Mouse (Mus musculus): ENCODE results near the gene Asic1. TPM values are rescaled to one million over a fixed set of nuclear protein-coding genes. Genes with fewer than 3 reads are reported as not detected.

Asic1 gene
- polyA plus RNA-seq (2012; rRNA removed): 0.18 and 0.19 TPM in 2 replicates

DNA sequence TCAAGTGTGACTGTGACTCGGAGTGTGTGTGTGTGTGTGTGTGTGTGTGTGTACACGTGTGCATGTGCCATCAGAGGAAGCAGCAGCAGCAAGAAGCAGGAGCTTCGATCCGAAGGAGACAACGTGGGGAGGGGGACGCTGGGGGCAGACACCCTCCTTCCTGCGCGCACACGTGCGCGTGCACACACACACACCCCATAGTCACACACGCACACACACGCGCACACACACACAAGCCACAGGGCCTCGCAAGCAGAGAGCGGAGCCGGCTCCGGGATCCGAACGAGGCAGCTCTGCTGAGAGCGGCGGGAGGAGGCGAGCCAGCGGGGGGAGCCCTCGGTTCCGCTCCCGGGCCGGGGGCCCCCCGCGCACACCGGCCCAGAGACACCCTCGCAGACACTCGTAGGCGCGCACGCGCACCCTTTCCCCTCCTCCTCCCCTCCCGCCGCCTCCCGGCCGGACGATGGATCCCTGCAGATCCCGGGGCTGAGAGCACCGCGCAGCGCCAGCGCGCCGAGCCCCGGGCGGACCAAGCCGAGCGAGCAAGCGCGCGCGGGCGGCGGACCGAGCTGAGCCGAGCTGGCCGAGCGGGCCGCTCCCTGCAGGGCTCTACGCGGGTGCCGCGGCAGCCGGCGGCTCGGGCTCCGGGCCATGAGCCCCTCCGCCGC lies at the start of gene Asic1:
Gene Asic1, plus strand, starts transcription at position 215 of the 668 bp plus-strand sequence.
- WGBS: 4% methylated on average over 69 of the region's 74 CpGs
- peaks cover 4% of the 10 kb centered on the region for H3K4me1 ChIP-seq (ENCODE audit: control insufficient read depth, insufficient read depth, low read length)
- peak within 1 kb of the TSS; percentile 24 for H3K4me3 ChIP-seq (replicated peaks; ENCODE audit: extremely low read depth, low read depth, low read length)
- no peak for TF ChIP-seq CTCF (IDR thresholded peaks at IDR 0.05; ENCODE audit: insufficient read depth, low read length)
- no peak for TF ChIP-seq POLR2A (IDR thresholded peaks at IDR 0.05; ENCODE audit: borderline replicate concordance, extremely low read depth, low read depth, low read length)
- DNase-seq: peak; percentile 58

- no peak for TF ChIP-seq CTCF (IDR thresholded peaks at IDR 0.05; ENCODE audit: insufficient read depth, low read length)
- TF ChIP-seq POLR2A (IDR thresholded peaks at IDR 0.05; ENCODE audit: borderline replicate concordance, extremely low read depth, low read depth, low read length): no peak
- no peak for DNase-seq
- 79% methylated on average over 11 of the region's 11 CpGs for WGBS
- no peaks in the 10 kb centered on the region for H3K4me1 ChIP-seq (ENCODE audit: control insufficient read depth, insufficient read depth, low read length)
- no peak overlapping the region for H3K4me3 ChIP-seq (replicated peaks; ENCODE audit: extremely low read depth, low read depth, low read length)
These were observed 48.1 kb upstream of the Asic1 start for GRCm38 (mm10) chr15:99622063-99622462.

DNA sequence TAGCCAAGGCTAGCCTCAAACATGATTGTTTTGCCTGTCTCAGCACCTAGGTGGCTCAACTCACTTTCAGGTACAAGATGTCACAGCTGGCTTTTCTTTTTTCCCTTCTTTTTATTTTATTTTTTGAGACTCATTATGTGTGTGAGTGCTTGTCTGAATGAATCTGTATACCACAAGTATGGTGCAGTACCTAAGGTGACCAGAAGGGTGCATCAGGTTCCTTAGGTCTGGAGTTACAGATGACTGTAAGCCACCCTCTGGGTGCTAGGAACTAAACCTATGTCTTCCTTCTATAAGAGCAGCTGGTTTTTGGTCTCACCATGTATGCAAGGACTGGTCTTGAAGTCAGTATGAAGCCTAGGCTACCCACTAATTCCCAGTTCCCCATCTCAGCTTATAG lies 38.5 kb upstream of the Asic1 start:
- TF ChIP-seq CTCF (IDR thresholded peaks at IDR 0.05; ENCODE audit: insufficient read depth, low read length) (no peak), POLR2A (IDR thresholded peaks at IDR 0.05; ENCODE audit: borderline replicate concordance, extremely low read depth, low read depth, low read length) (no peak)
- no peak overlapping the region for H3K4me3 ChIP-seq (replicated peaks; ENCODE audit: extremely low read depth, low read depth, low read length)
- no peak for DNase-seq
- H3K4me1 ChIP-seq (ENCODE audit: control insufficient read depth, insufficient read depth, low read length): no peaks in the 10 kb centered on the region

- no peaks in the 10 kb centered on the region for H3K4me1 ChIP-seq (ENCODE audit: control insufficient read depth, insufficient read depth, low read length)
- TF ChIP-seq CTCF (IDR thresholded peaks at IDR 0.05; ENCODE audit: insufficient read depth, low read length) (no peak), POLR2A (IDR thresholded peaks at IDR 0.05; ENCODE audit: borderline replicate concordance, extremely low read depth, low read depth, low read length) (no peak)
- no peak for DNase-seq
- H3K4me3 ChIP-seq (replicated peaks; ENCODE audit: extremely low read depth, low read depth, low read length): no peak overlapping the region
- 86% methylated on average over 7 of the region's 7 CpGs for WGBS
These were observed 35.5 kb upstream of the Asic1 start for GRCm38 (mm10) chr15:99634702-99635101.

- WGBS: 84% methylated on average over 12 of the region's 12 CpGs
- H3K4me3 ChIP-seq (replicated peaks; ENCODE audit: extremely low read depth, low read depth, low read length): no peak overlapping the region
- H3K4me1 ChIP-seq (ENCODE audit: control insufficient read depth, insufficient read depth, low read length): no peaks in the 10 kb centered on the region
- DNase-seq: no peak
- no peak for TF ChIP-seq CTCF (IDR thresholded peaks at IDR 0.05; ENCODE audit: insufficient read depth, low read length)
- TF ChIP-seq POLR2A (IDR thresholded peaks at IDR 0.05; ENCODE audit: borderline replicate concordance, extremely low read depth, low read depth, low read length): no peak
These were observed 32.6 kb upstream of the Asic1 start for GRCm38 (mm10) chr15:99637405-99638123.

DNA sequence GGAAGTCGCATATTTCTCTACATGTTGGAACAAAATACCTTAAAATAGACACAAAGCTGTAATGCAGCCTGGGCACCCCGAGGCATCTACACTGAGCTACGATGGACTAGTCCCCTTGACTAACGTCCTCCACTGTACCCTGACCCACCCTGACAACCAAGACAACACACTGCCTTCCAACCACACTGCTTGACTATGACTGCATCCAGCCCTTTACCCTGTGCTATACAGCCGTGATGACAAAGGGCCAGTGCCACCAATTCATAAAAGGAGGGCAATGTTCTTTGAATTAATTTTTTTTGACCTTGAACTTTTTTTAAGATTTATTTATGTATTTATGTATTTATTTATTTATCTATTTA lies 32.1 kb upstream of the Asic1 start:
- Histone ChIP-seq H3K4me1 (ENCODE audit: control insufficient read depth, insufficient read depth, low read length) (no peaks in the 10 kb centered on the region), H3K4me3 (replicated peaks; ENCODE audit: extremely low read depth, low read depth, low read length) (no peak overlapping the region)
- 93% methylated on average over 5 of the region's 5 CpGs for WGBS
- TF ChIP-seq CTCF (IDR thresholded peaks at IDR 0.05; ENCODE audit: insufficient read depth, low read length) (no peak), POLR2A (IDR thresholded peaks at IDR 0.05; ENCODE audit: borderline replicate concordance, extremely low read depth, low read depth, low read length) (no peak)
- no peak for DNase-seq

DNA sequence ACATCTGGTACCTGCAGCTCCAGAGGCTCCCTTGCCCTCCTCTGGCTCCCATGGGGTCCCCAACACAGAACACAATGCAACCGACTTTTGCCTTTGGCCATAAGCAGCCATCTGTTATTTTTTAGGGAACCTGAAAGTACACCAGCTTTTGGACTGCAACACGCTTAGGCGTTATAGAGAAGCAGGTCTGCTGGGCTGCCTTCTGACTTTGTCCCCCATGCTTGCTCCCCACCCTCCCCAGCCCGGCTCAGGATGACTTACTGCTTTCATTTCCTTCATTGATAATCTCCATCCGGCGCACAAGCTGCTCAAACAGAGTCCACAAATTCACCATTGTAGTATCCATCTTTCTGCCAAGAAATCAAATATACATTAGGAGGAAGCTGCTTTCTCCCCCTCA lies 27.5 kb upstream of the Asic1 start:
- 71% methylated on average over 6 of the region's 6 CpGs for WGBS
- DNase-seq: no peak
- no peak overlapping the region for H3K4me3 ChIP-seq (replicated peaks; ENCODE audit: extremely low read depth, low read depth, low read length)
- no peak for TF ChIP-seq POLR2A (IDR thresholded peaks at IDR 0.05; ENCODE audit: borderline replicate concordance, extremely low read depth, low read depth, low read length)
- TF ChIP-seq CTCF (IDR thresholded peaks at IDR 0.05; ENCODE audit: insufficient read depth, low read length): no peak
- no peaks in the 10 kb centered on the region for H3K4me1 ChIP-seq (ENCODE audit: control insufficient read depth, insufficient read depth, low read length)

GRCm38 (mm10) chr15:99643832-99644231 lies 26.3 kb upstream of the Asic1 start:
- DNase-seq: no peak
- TF ChIP-seq CTCF (IDR thresholded peaks at IDR 0.05; ENCODE audit: insufficient read depth, low read length) (no peak), POLR2A (IDR thresholded peaks at IDR 0.05; ENCODE audit: borderline replicate concordance, extremely low read depth, low read depth, low read length) (no peak)
- H3K4me1 ChIP-seq (ENCODE audit: control insufficient read depth, insufficient read depth, low read length): no peaks in the 10 kb centered on the region
- 83% methylated on average over 10 of the region's 10 CpGs for WGBS
- no peak overlapping the region for H3K4me3 ChIP-seq (replicated peaks; ENCODE audit: extremely low read depth, low read depth, low read length)

GRCm38 (mm10) chr15:99644776-99645175 lies 25.4 kb upstream of the Asic1 start:
- DNase-seq: no peak
- no peak for TF ChIP-seq CTCF (IDR thresholded peaks at IDR 0.05; ENCODE audit: insufficient read depth, low read length)
- TF ChIP-seq POLR2A (IDR thresholded peaks at IDR 0.05; ENCODE audit: borderline replicate concordance, extremely low read depth, low read depth, low read length): no peak
- Histone ChIP-seq H3K4me1 (ENCODE audit: control insufficient read depth, insufficient read depth, low read length) (no peaks in the 10 kb centered on the region), H3K4me3 (replicated peaks; ENCODE audit: extremely low read depth, low read depth, low read length) (no peak overlapping the region)
- WGBS: 56% methylated on average over 7 of the region's 7 CpGs

GRCm38 (mm10) chr15:99648326-99648725 lies 21.8 kb upstream of the Asic1 start:
- H3K4me3 ChIP-seq (replicated peaks; ENCODE audit: extremely low read depth, low read depth, low read length): no peak overlapping the region
- no peaks in the 10 kb centered on the region for H3K4me1 ChIP-seq (ENCODE audit: control insufficient read depth, insufficient read depth, low read length)
- DNase-seq: no peak
- TF ChIP-seq POLR2A (IDR thresholded peaks at IDR 0.05; ENCODE audit: borderline replicate concordance, extremely low read depth, low read depth, low read length) (no peak), CTCF (IDR thresholded peaks at IDR 0.05; ENCODE audit: insufficient read depth, low read length) (no peak)
- whole genome bisulfite sequencing: 51% methylated on average over 4 of the region's 4 CpGs

All from lung, adult 2 months (tissue).